Mouse (Mus musculus) left cerebral cortex, adult 6 months (tissue): ENCODE measurements around the gene Mogat1. TPM values are rescaled to one million over a fixed set of nuclear protein-coding genes. Genes with fewer than 3 reads are reported as not detected.

Source experiments
- long read RNA-seq, 2 experiments: library from polyadenylated mRNA; unstranded; transcript quantifications; one replicate each; pipeline ENCODE4 v2.0.0; 2019 to 2020
- polyA plus RNA-seq: library from polyadenylated mRNA; unstranded; fragments of <200 nt; fragmentation: Nextera tagmentation; gene quantifications from 2 replicates; pipeline ENCODE4 v1.2.3, GENCODE M21; 2021

The Mogat1 gene
- polyA plus RNA-seq, result 0.67 and 1.5 TPM in 2 replicates
- long read RNA-seq, experiment 1, partial matches to known transcripts, result 0 of 1 reads
- long read RNA-seq, experiment 1, other reads (novel, unspliced or antisense), result 1 of 1 reads
- long read RNA-seq, experiment 2, result 0 reads

DNA sequence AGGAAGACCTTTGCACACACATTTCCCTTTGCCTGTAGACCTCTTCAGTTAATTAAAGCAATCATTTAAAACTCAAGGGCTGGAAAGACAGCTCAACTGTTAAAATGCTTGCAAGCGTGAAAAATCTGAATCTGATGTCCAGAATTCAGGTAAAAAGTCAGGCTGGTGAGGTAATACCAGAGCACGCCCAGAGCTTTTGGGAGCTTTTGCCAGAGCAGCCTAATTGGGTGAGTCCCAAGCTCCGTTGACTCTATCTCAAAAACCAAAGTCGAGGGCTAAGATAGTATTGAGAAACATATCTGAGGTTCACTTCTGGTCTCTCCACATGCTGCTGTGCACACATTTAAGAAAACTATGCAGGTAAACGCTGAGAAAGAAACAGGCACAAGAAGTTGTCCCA, at the start of gene Mogat1:
Gene Mogat1, plus strand, starts transcription at position 130 of the 400 bp plus-strand sequence.

DNA sequence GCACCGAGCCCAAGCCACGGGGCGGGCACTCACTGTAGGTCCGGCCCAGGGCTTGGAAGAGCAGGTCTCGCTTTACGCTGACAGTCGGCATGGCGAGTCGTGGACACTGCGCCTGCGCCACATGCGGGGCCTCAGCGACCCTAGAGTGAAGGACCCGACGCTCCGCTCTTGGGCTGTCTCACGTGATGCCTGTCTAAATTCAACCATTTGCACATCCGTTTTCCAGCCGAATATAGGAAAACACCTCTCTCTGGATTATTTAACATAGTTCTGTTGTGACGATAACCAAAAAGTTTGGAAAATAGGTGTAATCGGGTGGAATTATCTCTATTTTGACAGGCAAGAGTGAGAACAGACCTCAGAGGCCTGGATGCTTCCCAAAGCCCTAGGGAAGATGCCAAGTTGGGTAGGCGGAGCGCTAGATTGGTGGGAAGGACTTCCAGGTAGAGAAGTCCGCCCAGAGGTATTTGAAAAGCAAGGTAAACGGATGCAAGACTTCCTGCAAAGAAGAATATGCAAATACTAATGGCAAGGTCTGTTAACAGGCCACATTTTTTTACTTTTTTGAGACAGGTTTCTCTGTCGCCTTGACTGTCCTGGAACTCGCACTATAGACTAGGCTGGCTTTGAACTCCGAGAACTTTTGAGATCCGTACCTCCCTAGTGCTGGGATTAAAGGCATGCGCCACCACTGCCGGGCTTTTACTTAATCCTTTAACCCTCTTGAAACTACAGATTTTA, 21.9 kb upstream of the Mogat1 start, which contains the start of gene Farsb:
Gene Farsb, minus strand, starts transcription at position 146 of the 741 bp plus-strand sequence.

DNA sequence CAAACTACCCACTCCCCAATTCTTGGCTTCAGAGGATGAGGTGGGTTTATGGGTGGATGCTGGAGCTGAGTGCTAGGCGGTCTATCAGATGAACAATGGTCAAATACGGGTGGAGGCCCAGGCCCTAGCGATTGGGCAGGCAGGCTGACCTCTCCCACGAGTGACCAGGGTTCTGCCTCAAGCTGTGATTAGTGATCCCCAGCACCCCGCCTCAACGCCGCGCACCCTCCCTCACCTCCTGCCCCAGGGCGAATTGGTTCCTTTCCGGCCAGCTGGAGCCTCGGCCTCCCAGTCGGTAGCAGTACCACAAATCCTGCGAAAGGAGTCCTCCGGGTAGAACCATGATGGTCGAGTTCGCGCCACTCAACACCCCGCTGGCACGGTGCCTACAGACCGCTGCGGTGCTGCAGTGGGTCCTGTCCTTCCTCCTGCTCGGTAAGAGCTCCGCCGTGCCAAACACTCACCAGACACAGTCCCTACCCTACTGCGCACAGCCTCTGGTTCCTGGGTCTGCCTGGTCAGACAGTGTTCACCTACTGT, 900 bp downstream of the Mogat1 start, which contains the start of gene BC035947:
Gene BC035947, minus strand, starts transcription at position 538 of the 540 bp plus-strand sequence.

Other genes with a start within 250 kb of the Mogat1 start
- gene Sgpp2, start 200.6 kb upstream of the Mogat1 start, polyA plus RNA-seq, result 8.8 and 9.2 TPM in 2 replicates
- gene Farsb, start 22.1 kb upstream of the Mogat1 start, polyA plus RNA-seq, result 60.2 and 63.6 TPM in 2 replicates
- 0.27 and 0.28 TPM in 2 replicates for gene BC035947, start 1.2 kb downstream of the Mogat1 start, polyA plus RNA-seq
- gene Acsl3, start 146.8 kb downstream of the Mogat1 start, polyA plus RNA-seq, result 76.3 and 80.2 TPM in 2 replicates
- 1.3 and 2.0 TPM in 2 replicates for gene Utp14b, start 147.0 kb downstream of the Mogat1 start, polyA plus RNA-seq